Mouse (Mus musculus) heart, adult 2 months (tissue): ENCODE results near the gene Gpatch1.

Source experiments
- CTCF ChIP-seq: fragments of 200-600 bp; IDR thresholded peaks from 2 replicates; pipeline ENCODE4 v1.8.1; 2022; ENCODE audit warnings: antibody characterized with exemption, mild to moderate bottlenecking, moderate library complexity
- EP300 ChIP-seq: fragments of 200-500 bp; IDR thresholded peaks from 2 replicates; pipeline ENCODE4 v1.6.1; 2011; ENCODE audit warnings: low read depth, low read length, control low read depth; ENCODE audit not compliant: insufficient read depth
- POLR2A ChIP-seq: fragments of 200-500 bp; IDR thresholded peaks from 2 replicates; pipeline ENCODE4 v1.6.1; 2011; ENCODE audit warnings: mild to moderate bottlenecking, low read depth, low read length, control low read depth; ENCODE audit not compliant: insufficient read depth

GRCm38 (mm10) chr7:35258294-35258693 is 59.9 kb downstream of the Gpatch1 start:
- TF ChIP-seq CTCF (no peak), EP300 (no peak), POLR2A (no peak)
